Comparison of ENCODE assay signal across 8 mouse cellular contexts in the genomic region with DNA sequence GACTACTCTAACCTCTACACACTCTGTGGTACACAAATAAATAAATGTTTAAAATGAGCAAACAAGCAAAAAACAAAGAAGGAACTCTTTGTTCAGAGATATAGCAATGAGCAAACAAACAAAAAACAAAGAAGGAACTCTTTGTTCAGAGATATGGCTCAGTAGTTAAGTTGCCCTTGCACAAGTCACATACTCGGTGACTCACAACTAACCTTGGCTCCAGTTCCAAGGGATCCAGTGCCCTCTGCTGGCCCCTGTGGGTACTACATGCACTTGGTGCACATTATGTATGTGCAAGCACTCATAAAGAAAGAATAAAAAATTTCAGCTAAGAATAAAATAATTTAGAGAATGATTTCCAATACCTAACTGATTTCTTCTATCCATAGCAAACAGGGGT. TPM values are rescaled to one million over a fixed set of nuclear protein-coding genes. Genes with fewer than 3 reads are reported as not detected.
DNase-seq lines count a peak whose midpoint lies in the region; ATAC-seq lines count a peak whose summit lies in the region.

No protein-coding gene starts in this region.

- intact Hi-C loops in left cerebral cortex, postnatal 4 days (cut with DNase I), result no loop called here

- no peaks in the 10 kb centered on the region for H3K4me1 ChIP-seq in embryonic facial prominence, embryonic 14.5 days (ENCODE audit: control insufficient read depth, insufficient read depth, low read length)
- no peaks in the 10 kb centered on the region for H3K4me1 ChIP-seq in intestine, embryonic 15.5 days (replicated peaks)

- no peaks in the 10 kb centered on the region for H3K27me3 ChIP-seq in embryonic facial prominence, embryonic 14.5 days (replicated peaks; ENCODE audit: control insufficient read depth, insufficient read depth, low read length)
- H3K27me3 ChIP-seq in intestine, embryonic 15.5 days (replicated peaks), result no peaks in the 10 kb centered on the region

- H3K9ac ChIP-seq in embryonic facial prominence, embryonic 14.5 days (ENCODE audit: low read depth, low read length), result no peak overlapping the region
- no peak overlapping the region for H3K9ac ChIP-seq in intestine, embryonic 15.5 days

- no peak overlapping the region for H3K27ac ChIP-seq in embryonic facial prominence, embryonic 14.5 days (replicated peaks; ENCODE audit: low read depth, low read length)
- H3K27ac ChIP-seq in intestine, embryonic 15.5 days, result no peak overlapping the region

- no peak overlapping the region for H3K4me2 ChIP-seq in embryonic facial prominence, embryonic 14.5 days (ENCODE audit: low read depth, low read length)
- H3K4me2 ChIP-seq in intestine, embryonic 15.5 days (replicated peaks), result no peak overlapping the region

- peak; percentile 55; the same call in 1 of the 2 replicates for ATAC-seq in embryonic facial prominence, embryonic 14.5 days (ENCODE audit: low read depth)
- ATAC-seq in intestine, embryonic 15.5 days, result 0 out of 2 replicates have a peak, but pooled peaks have one; percentile 52

- H3K9me3 ChIP-seq in embryonic facial prominence, embryonic 14.5 days (ENCODE audit: control insufficient read depth, low read length), result no peaks in the 10 kb centered on the region
- H3K9me3 ChIP-seq in intestine, embryonic 15.5 days, result no peaks in the 10 kb centered on the region

- H3K36me3 ChIP-seq in embryonic facial prominence, embryonic 14.5 days (ENCODE audit: control insufficient read depth, insufficient read depth, low read length), result no peaks in the 10 kb centered on the region
- no peaks in the 10 kb centered on the region for H3K36me3 ChIP-seq in intestine, embryonic 15.5 days

- 13% methylated on average over 1 of the region's 1 CpGs for WGBS in embryonic facial prominence, embryonic 14.5 days
- 32% methylated on average over 1 of the region's 1 CpGs for WGBS in intestine, embryonic 15.5 days

- DNase-seq in heart, adult 9 months (ENCODE audit: low spot score in 2 of 2), result peak; percentile 17 to 52
- no peak for DNase-seq in heart, adult 11 months
- peak; percentile 89 to 92 for DNase-seq in adrenal gland, adult 18-20 months (ENCODE audit: low spot score in 2 of 2)
- DNase-seq in embryonic facial prominence, embryonic 14.5 days (ENCODE audit: low spot score), result peak; percentile 48
- peak; percentile 73 for DNase-seq in left cerebral cortex, postnatal 4 days
- DNase-seq in ovary, postnatal 36 days (ENCODE audit: low spot score), result peak; percentile 72
- DNase-seq in thymus, postnatal 10 days (ENCODE audit: low spot score in 2 of 2), result peak; percentile 41 to 80

- H3K4me3 ChIP-seq in embryonic facial prominence, embryonic 14.5 days (ENCODE audit: low read depth, low read length), result no peak overlapping the region
- no peak overlapping the region for H3K4me3 ChIP-seq in intestine, embryonic 15.5 days (replicated peaks)

RNA-seq across cellular contexts. Expression of gene Tmprss2, which starts 17.9 kb away (rescaled TPM):
- not detected for total RNA-seq in adrenal gland, adult 18-20 months (2021)
- 2.5 and 2.8 TPM in 2 replicates for polyA plus RNA-seq in embryonic facial prominence, embryonic 14.5 days (2014; fragmentation: Nextera tagmentation; extraction: Ambion mirVana)
- polyA plus RNA-seq in intestine, embryonic 15.5 days (2015; fragmentation: Nextera tagmentation; extraction: Ambion mirVana), result 26.0 and 28.9 TPM in 2 replicates
- not detected for total RNA-seq in left cerebral cortex, postnatal 4 days (2021)
